Mouse (Mus musculus): ENCODE measurements around the gene Chchd10.
A peak's percentile ranks its signal among the peaks of the same experiment; 100 is the strongest.

The Chchd10 gene

GRCm38 (mm10) chr10:75949053-75950045 lies 16.4 kb downstream of the Chchd10 start:
- DNase-seq (ENCODE audit: low read depth, low spot score), result peak; percentile 89

- DNase-seq (ENCODE audit: low read depth, low spot score), result no peak
These were observed 17.9 kb downstream of the Chchd10 start for GRCm38 (mm10) chr10:75950791-75951210.

DNA sequence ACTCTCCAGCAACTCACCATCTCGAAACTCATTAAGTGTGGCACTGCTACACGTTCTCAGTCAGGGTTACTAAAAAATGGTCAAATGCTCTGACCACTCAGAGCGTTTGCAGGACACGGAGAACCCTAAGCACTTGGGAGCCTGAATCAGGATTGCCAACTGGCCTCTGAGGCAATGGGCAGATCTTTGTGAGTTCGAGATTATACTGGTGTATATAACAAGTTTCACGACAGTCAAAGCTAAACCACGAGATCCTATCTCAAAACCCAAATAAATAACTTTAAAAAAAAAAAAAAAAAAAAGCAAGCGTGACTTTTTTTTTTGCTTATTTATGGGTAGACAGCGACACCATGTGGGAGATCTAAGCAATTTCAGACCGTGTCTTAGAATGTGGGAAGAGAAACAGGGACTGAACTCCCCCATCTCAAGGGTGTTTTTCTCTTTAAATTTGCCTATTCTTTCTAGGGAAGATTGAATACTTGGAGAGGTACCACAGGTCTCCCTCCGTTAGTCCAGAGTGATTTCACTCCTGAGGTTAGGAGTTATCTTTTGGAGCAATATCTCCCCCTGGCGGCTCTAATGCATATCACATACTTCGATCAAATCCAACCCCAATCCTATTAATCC lies 18.6 kb downstream of the Chchd10 start:
- peak; percentile 75 for DNase-seq (ENCODE audit: low read depth, low spot score)

GRCm38 (mm10) chr10:75954381-75954811 lies 21.5 kb downstream of the Chchd10 start, which contains the start of gene Gm5134:
Gm5134 (plus strand) TSS chr10:75954514.
- no peak for DNase-seq (ENCODE audit: low read depth, low spot score)

GRCm38 (mm10) chr10:75973846-75974245 lies 40.9 kb downstream of the Chchd10 start:
- DNase-seq (ENCODE audit: low read depth, low spot score), result no peak

DNA sequence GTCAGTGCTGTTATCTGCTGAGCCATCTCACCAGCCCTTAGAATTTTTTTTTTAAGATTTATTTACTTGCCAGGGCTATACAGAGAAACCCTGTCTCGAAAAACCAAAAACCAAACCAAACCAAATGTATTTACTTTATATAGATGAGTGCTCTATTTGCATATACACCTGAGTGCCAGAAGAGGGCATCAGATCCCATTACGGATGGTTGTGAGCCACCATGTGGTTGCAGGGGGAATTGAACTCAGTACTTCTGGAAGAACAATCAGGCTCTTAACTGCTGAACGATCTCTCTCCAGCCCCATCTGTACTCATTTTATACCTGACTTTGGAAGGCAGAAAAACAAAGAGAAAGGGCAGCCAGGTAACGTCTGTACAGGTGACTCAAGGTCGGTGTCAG lies 42.3 kb downstream of the Chchd10 start:
- DNase-seq (ENCODE audit: low read depth, low spot score), result peak; percentile 65

DNA sequence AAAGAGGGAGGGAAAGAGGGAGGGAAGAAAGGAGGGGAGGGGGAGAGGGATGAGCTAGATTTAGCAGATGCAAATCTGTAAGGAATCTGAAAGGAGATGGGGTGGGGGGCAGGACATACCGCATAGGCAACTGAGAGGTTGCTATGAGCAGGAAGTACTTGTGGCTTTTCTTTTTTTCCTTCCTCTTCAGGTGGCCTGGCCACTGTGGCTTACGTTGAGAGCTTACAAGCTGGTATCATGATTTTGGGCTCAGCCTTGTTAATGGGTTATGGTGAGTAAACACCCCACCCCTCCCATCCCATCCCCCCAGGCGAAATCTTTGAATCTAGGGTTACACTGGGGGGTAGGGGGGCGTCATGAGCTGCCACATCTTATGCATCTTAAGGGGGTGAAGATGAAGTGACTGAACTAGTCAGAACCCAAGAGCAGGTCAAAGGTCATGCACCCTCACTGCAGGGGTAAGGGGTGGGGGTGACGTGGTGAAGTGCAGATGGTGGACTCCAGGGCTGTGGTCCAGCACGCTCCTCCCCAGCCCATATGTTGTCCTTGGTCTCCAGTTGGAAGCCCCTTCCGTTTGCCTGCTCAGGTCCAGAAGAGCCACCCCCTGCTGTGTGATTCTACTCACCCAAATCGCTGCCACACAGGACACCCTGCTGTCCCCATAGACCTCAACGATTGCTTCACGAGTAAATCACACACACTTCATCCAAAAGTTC lies 45.3 kb downstream of the Chchd10 start:
- peak; percentile 10 for DNase-seq (ENCODE audit: low read depth, low spot score)

DNA sequence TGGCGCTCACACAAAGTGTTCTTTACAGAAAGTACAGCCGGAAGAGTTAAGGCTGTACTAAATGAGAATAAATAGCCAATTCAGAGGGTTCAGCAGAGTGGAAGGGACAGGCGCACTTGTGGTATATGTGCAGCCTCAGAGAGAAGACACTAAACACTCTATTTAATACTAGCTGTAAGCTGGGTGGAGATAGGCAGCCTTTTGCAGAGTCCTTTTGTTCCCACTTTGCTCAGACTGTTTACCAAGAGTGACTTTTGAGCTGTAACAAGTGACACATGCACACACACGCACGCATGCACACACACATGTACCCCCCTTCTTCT lies 45.9 kb downstream of the Chchd10 start:
- no peak for DNase-seq (ENCODE audit: low read depth, low spot score)

DNA sequence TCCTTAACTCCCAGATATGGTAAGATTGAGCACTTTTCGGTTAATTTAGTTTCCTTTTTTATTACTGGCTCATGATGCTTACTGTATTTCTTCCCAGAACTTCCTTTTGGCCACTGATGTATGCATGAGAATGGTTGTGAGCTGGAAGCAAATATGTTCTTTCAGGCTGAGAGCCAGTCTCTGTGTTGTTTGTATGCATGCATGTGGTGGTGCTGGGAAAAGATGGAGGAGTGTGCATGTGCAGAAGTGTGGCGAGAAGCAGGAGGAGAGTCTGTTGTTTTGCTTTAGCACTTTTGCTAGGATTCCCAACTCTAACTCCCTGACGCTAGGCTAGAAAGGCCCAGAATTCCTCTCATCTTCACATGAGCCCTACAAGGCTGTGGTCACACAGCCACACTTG lies 46.5 kb downstream of the Chchd10 start:
- no peak for DNase-seq (ENCODE audit: low read depth, low spot score)
